Mouse (Mus musculus): ENCODE measurements around the gene Olig2. TPM values are rescaled to one million over a fixed set of nuclear protein-coding genes. Genes with fewer than 3 reads are reported as not detected.
"Not testable (repeated sequence)": the region's sequence is repeated elsewhere in the genome, so short reads cannot be mapped to it uniquely, and the experiment has no call there.

Olig2 gene
- total RNA-seq, 2 experiments from 2014 or later: not detected

GRCm38 (mm10) chr16:91226883-91227759 lies 1.9 kb downstream of the Olig2 start:
- no peak for DNase-seq

DNA sequence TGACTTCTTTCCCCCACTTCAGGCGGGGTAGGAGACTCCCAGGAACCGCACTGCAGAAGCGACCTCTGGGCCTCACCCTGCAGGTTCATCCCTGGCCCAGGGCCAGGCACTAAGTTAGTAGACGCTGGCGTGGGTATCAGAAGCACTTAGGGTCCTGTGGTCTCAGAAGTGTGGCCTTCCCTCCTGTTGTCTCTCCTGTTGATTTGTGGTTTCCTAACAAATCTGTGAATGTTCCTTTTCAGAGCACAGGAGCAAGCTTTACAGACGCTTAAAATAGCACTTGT lies 2.4 kb downstream of the Olig2 start:
- DNase-seq: no peak

DNA sequence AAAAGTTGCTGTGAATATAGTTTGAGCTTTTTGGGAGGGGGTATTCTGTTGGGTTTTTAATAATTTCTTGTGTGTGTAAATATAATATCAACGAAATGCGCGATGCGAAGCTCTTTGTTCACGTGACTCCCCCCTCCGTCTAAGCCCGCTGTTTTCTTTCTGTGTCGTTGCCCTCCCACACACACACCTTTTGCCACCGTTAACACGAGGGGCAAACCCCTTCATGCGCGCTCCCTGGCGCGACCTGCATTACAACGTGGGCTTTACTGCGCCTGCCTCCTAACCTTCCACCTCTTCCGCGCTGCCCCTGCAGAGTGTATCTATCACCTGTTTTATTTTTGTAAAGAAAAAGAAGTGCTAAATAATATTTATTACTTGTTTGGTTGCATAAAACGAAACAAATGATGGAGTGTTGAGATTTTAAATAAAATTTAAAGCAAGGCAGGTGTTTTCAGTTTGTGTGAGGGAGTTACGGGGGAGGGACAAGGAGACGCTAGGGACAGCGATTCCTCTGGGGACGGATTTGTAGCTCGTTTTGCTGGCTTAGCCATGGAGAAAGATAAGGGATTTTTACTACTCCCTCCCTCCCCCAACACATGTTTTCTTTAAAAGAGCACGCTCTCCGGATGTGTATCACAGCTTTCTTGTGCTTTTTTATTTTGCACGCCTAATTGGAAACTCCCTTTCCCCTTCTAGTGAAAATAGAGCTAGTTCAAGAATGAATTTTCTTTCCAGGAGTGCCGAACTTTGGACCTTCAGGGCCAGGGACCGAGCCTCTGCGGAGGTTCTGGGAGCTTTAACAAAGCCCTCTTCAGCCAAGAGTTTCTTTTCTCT lies 3.2 kb downstream of the Olig2 start:
- no peak for DNase-seq

DNA sequence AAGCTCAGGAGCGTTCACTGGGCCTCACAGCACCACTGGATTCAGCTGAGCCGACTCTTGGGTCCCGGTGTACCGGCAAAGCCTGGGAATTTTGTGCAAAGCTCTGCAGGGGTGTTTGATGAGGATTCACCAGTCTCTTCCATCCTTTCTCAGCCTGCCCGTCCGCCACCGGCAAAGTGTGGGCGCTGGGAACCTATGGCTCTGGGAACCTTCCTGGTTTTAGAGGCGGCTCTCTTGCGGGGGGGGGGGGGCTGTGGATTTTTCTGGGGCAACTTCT lies 3.8 kb downstream of the Olig2 start:
- no peak for DNase-seq

GRCm38 (mm10) chr16:91229643-91230042 lies 4.4 kb downstream of the Olig2 start:
- no peak for DNase-seq

DNA sequence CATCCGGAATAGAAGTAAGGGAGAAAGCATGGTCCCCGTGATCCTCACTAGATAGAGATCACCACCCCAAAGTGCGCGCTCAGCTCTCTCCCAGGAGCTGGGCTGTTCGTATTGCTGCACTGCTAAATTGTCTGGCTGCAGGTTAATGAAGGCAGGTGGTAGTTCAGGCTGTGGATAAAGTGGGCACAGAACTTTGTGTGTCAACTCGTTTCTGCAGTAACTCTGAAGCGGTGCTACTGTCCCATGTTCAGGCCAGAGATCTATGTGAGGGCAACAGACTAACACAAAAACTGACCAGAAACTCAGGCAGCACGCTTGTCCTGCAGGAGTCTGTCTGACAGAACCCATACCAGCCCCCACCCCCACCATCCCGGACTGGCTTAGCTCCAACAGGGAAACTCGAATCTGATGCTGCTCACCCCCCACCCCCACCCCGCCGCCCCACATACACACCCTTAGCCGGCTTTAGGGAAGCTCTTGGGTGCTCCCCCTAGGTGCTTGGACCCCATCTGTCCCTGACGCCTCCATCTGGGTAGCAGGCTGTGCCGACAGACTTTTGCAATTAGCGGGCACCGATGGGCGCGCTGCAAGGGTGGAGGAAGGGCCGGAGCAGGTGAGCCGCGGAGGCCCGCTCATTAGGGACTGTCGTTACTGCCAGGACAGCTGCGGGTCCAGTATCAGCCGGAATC lies 6.7 kb downstream of the Olig2 start:
- DNase-seq: no peak

GRCm38 (mm10) chr16:91232470-91233240 lies 7.4 kb downstream of the Olig2 start:
- no peak for DNase-seq

GRCm38 (mm10) chr16:91233241-91233944 lies 8.1 kb downstream of the Olig2 start:
- DNase-seq: no peak

GRCm38 (mm10) chr16:91239024-91239423 lies 13.8 kb downstream of the Olig2 start:
- no peak for DNase-seq

- no peak for DNase-seq
Observed at GRCm38 (mm10) chr16:91246292-91246691, 21.0 kb downstream of the Olig2 start.

- not testable (repeated sequence) for DNase-seq
Observed at GRCm38 (mm10) chr16:91255419-91256164, 30.3 kb downstream of the Olig2 start.

GRCm38 (mm10) chr16:91258956-91259355 lies 33.7 kb downstream of the Olig2 start:
- no peak for DNase-seq

DNA sequence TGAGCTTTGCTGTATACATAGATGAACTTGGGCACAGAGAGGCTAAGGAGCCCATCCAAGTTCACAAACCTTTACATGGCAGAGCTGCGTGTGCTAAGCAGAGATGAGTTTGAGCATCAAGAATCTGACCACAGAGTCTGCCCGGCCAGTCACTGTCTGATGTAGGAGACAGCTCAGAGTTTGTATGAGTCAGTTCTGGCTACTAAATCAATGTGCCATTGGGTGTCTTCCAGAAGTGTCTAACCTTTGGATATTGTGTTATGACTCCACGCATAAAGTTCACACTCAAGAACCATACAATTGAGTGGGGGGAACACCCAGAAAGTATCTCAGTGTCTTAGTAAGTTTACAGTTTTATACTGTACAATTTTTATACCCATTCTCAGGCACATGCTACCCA lies 35.6 kb downstream of the Olig2 start:
- DNase-seq: no peak

GRCm38 (mm10) chr16:91262467-91263220 lies 37.4 kb downstream of the Olig2 start:
- no peak for DNase-seq

- peak; percentile 19 for DNase-seq
Observed at GRCm38 (mm10) chr16:91265972-91266371, 40.7 kb downstream of the Olig2 start.

DNA sequence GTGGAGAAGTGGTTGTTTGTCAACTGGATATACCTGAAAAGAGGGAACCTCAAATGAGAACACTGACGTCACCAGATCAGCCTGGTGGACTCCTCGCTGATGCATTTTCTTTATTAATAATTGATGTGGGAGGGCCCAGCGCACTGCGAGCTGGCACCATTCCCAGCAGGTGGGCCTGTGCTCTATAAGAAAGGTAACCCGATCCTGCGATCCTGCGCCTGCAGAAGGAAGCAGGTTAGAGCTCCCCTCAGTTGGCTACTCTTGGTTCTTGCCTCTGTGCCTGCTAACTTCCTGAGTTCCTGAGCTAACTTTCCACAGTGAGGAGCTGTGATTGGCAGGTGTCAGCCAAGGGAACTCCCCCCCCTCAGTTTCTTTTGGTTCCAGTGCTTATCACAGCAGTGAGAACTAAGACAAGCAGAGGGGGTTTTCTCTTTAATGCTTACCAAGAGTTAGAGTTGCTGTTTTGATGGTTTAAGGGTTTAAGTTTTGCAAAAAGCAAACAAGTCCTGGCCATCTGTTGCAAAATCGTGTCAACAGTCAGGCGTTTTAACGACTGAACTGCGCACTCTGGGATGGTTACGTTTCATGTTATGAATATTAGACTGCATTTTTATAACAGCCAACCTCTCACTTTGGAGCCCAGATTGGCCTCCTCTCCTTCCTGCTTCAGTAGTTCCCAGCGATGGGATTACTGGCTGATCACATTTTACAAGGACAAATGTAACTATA lies 43.6 kb downstream of the Olig2 start:
- no peak for DNase-seq

- DNase-seq: peak; percentile 67
Observed at GRCm38 (mm10) chr16:91269468-91270211, 44.4 kb downstream of the Olig2 start, which contains the start of gene Olig1. Gene Olig1 (plus strand): TSS chr16:91269772.

- DNase-seq: peak; percentile 14
Observed at GRCm38 (mm10) chr16:91270212-91270971, 45.1 kb downstream of the Olig2 start.
